Mouse (Mus musculus): ENCODE measurements around the gene Ube2d1.

DNA sequence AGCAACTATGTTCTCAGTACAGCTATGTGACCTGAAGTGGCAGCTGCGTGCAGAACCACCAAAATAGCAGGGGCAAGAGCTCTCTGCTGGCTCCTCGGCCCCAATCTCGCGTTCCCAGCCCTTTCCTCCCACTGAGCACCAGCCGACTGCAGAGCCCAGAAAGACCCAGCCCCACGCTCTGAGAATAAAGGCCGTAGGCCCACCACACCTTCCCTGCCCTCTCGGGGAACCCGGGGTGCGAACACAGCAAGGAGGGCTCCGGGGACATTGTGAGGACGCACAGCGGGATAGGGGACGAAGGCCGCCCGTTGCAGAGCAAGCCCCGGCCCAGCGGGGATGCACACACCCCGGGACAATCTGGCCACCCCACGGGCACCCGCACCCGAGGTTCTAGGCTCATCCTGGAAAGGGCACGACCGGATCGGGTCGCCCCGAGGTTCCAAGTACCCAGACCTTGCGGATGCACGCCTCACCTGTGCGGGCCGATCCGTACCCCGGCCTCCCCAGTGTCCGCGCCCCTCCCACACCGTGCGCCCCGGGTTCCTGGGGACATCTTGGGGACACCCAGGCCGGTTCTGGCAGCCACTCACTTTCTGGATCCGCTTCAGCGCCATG, 444 bp downstream of the Ube2d1 start:
- TF ChIP-seq CTCF (IDR thresholded peaks at IDR 0.05; ENCODE audit: low read depth), result no peak
- no peak for TF ChIP-seq EP300 (IDR thresholded peaks at IDR 0.05; ENCODE audit: low read depth)

All from liver, embryonic 14.5 days (tissue).